Mouse (Mus musculus): ENCODE measurements around the gene Hrh2. TPM values are rescaled to one million over a fixed set of nuclear protein-coding genes. Genes with fewer than 3 reads are reported as not detected.

Hrh2 gene
- polyA plus RNA-seq, 1 experiment from 2014 or later: 0.04 TPM

DNA sequence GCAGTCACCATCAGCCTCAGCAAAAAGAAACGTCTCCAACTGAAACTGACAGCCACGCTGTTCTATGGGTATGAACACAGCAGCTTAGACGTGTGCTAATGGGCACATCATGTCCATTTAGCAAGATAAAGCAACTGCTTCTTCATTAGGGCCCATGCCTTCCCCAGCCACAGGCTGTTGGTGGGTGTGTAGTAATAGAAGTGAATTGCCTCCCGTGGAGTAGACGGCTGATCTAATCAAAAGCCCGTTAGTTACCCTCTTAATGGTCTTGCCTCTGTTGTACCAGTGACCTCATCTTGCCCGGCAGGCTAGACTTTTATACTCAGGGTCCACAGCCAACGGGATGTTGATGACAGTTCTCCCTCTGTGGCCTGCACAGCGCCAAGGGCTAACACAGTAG is 7.1 kb downstream of the Hrh2 start:
- no peak overlapping the region for H3K4me3 ChIP-seq (ENCODE audit: low read depth, low read length)
- WGBS (ENCODE audit: insufficient replicate concordance): 62% methylated on average over 9 of the region's 9 CpGs
- ATAC-seq (replicated peaks; ENCODE audit: insufficient number of reproducible peaks, low FRiP score, low TSS enrichment): no peak
- peaks cover 3% of the 10 kb centered on the region; the same call in 1 of the 2 replicates for H3K27me3 ChIP-seq (ENCODE audit: control insufficient read depth, insufficient read depth, low read length)
- H3K36me3 ChIP-seq (ENCODE audit: control insufficient read depth, insufficient read depth, low read length): no peaks in the 10 kb centered on the region
- H3K27ac ChIP-seq (ENCODE audit: low read depth, low read length): no peak overlapping the region
- no peaks in the 10 kb centered on the region for H3K9me3 ChIP-seq (replicated peaks; ENCODE audit: control insufficient read depth, low read length)
- H3K9ac ChIP-seq (ENCODE audit: low read depth, low read length): no peak overlapping the region
- H3K4me1 ChIP-seq (ENCODE audit: control insufficient read depth, insufficient read depth, low read length): no peaks in the 10 kb centered on the region
- no peak overlapping the region for H3K4me2 ChIP-seq

- ATAC-seq (replicated peaks; ENCODE audit: insufficient number of reproducible peaks, low FRiP score, low TSS enrichment): no peak
- no peaks in the 10 kb centered on the region for H3K36me3 ChIP-seq (ENCODE audit: control insufficient read depth, insufficient read depth, low read length)
- H3K4me1 ChIP-seq (ENCODE audit: control insufficient read depth, insufficient read depth, low read length): no peaks in the 10 kb centered on the region
- no peak overlapping the region for H3K9ac ChIP-seq (ENCODE audit: low read depth, low read length)
- H3K27ac ChIP-seq (ENCODE audit: low read depth, low read length): no peak overlapping the region
- no peak overlapping the region for H3K4me2 ChIP-seq
- WGBS (ENCODE audit: insufficient replicate concordance): 80% methylated on average over 8 of the region's 8 CpGs
- no peak overlapping the region for H3K4me3 ChIP-seq (ENCODE audit: low read depth, low read length)
- peaks cover 3% of the 10 kb centered on the region; the same call in 1 of the 2 replicates for H3K27me3 ChIP-seq (ENCODE audit: control insufficient read depth, insufficient read depth, low read length)
- H3K9me3 ChIP-seq (replicated peaks; ENCODE audit: control insufficient read depth, low read length): no peaks in the 10 kb centered on the region
Observed at GRCm38 (mm10) chr13:54202458-54202857, 10.5 kb downstream of the Hrh2 start.

GRCm38 (mm10) chr13:54203419-54203818 is 11.5 kb downstream of the Hrh2 start:
- H3K9ac ChIP-seq (ENCODE audit: low read depth, low read length): no peak overlapping the region
- H3K4me3 ChIP-seq (ENCODE audit: low read depth, low read length): no peak overlapping the region
- no peak overlapping the region for H3K4me2 ChIP-seq
- H3K27ac ChIP-seq (ENCODE audit: low read depth, low read length): no peak overlapping the region
- 60% methylated on average over 2 of the region's 2 CpGs for WGBS (ENCODE audit: insufficient replicate concordance)
- H3K9me3 ChIP-seq (replicated peaks; ENCODE audit: control insufficient read depth, low read length): no peaks in the 10 kb centered on the region
- H3K27me3 ChIP-seq (ENCODE audit: control insufficient read depth, insufficient read depth, low read length): no peaks in the 10 kb centered on the region
- ATAC-seq (replicated peaks; ENCODE audit: insufficient number of reproducible peaks, low FRiP score, low TSS enrichment): no peak
- H3K4me1 ChIP-seq (ENCODE audit: control insufficient read depth, insufficient read depth, low read length): no peaks in the 10 kb centered on the region
- no peaks in the 10 kb centered on the region for H3K36me3 ChIP-seq (ENCODE audit: control insufficient read depth, insufficient read depth, low read length)

- no peak for ATAC-seq (replicated peaks; ENCODE audit: insufficient number of reproducible peaks, low FRiP score, low TSS enrichment)
- Histone ChIP-seq H3K9ac (ENCODE audit: low read depth, low read length) (no peak overlapping the region), H3K27ac (ENCODE audit: low read depth, low read length) (no peak overlapping the region), H3K27me3 (ENCODE audit: control insufficient read depth, insufficient read depth, low read length) (no peaks in the 10 kb centered on the region), H3K4me3 (ENCODE audit: low read depth, low read length) (no peak overlapping the region), H3K36me3 (ENCODE audit: control insufficient read depth, insufficient read depth, low read length) (no peaks in the 10 kb centered on the region), H3K4me2 (no peak overlapping the region), H3K9me3 (replicated peaks; ENCODE audit: control insufficient read depth, low read length) (no peaks in the 10 kb centered on the region), H3K4me1 (ENCODE audit: control insufficient read depth, insufficient read depth, low read length) (no peaks in the 10 kb centered on the region)
- WGBS (ENCODE audit: insufficient replicate concordance): 72% methylated on average over 7 of the region's 7 CpGs
Observed at GRCm38 (mm10) chr13:54205195-54205594, 13.3 kb downstream of the Hrh2 start.

- no peak overlapping the region for H3K4me2 ChIP-seq
- no peak for ATAC-seq (replicated peaks; ENCODE audit: insufficient number of reproducible peaks, low FRiP score, low TSS enrichment)
- H3K4me3 ChIP-seq (ENCODE audit: low read depth, low read length): no peak overlapping the region
- no peaks in the 10 kb centered on the region for H3K4me1 ChIP-seq (ENCODE audit: control insufficient read depth, insufficient read depth, low read length)
- H3K27ac ChIP-seq (ENCODE audit: low read depth, low read length): no peak overlapping the region
- H3K9me3 ChIP-seq (replicated peaks; ENCODE audit: control insufficient read depth, low read length): no peaks in the 10 kb centered on the region
- WGBS (ENCODE audit: insufficient replicate concordance): 70% methylated on average over 9 of the region's 9 CpGs
- H3K9ac ChIP-seq (ENCODE audit: low read depth, low read length): no peak overlapping the region
- H3K36me3 ChIP-seq (ENCODE audit: control insufficient read depth, insufficient read depth, low read length): no peaks in the 10 kb centered on the region
- H3K27me3 ChIP-seq (ENCODE audit: control insufficient read depth, insufficient read depth, low read length): no peaks in the 10 kb centered on the region
Observed at GRCm38 (mm10) chr13:54206140-54206753, 14.3 kb downstream of the Hrh2 start.

GRCm38 (mm10) chr13:54209476-54210253 is 17.7 kb downstream of the Hrh2 start:
- Histone ChIP-seq H3K27me3 (ENCODE audit: control insufficient read depth, insufficient read depth, low read length) (0 out of 2 replicates have a peak, but pooled peaks cover 2% of the 10 kb centered on the region), H3K9me3 (replicated peaks; ENCODE audit: control insufficient read depth, low read length) (no peaks in the 10 kb centered on the region), H3K4me3 (ENCODE audit: low read depth, low read length) (no peak overlapping the region), H3K4me2 (no peak overlapping the region), H3K27ac (ENCODE audit: low read depth, low read length) (no peak overlapping the region), H3K4me1 (ENCODE audit: control insufficient read depth, insufficient read depth, low read length) (no peaks in the 10 kb centered on the region), H3K36me3 (ENCODE audit: control insufficient read depth, insufficient read depth, low read length) (no peaks in the 10 kb centered on the region), H3K9ac (ENCODE audit: low read depth, low read length) (no peak overlapping the region)
- WGBS (ENCODE audit: insufficient replicate concordance): 54% methylated on average over 8 of the region's 8 CpGs
- ATAC-seq (replicated peaks; ENCODE audit: insufficient number of reproducible peaks, low FRiP score, low TSS enrichment): no peak

- WGBS (ENCODE audit: insufficient replicate concordance): 40% methylated on average over 10 of the region's 10 CpGs
- Histone ChIP-seq H3K4me2 (no peak overlapping the region), H3K4me1 (ENCODE audit: control insufficient read depth, insufficient read depth, low read length) (no peaks in the 10 kb centered on the region), H3K27ac (ENCODE audit: low read depth, low read length) (no peak overlapping the region), H3K9me3 (replicated peaks; ENCODE audit: control insufficient read depth, low read length) (no peaks in the 10 kb centered on the region), H3K36me3 (ENCODE audit: control insufficient read depth, insufficient read depth, low read length) (no peaks in the 10 kb centered on the region), H3K9ac (ENCODE audit: low read depth, low read length) (no peak overlapping the region), H3K27me3 (ENCODE audit: control insufficient read depth, insufficient read depth, low read length) (peaks cover 2% of the 10 kb centered on the region; the same call in 1 of the 2 replicates), H3K4me3 (ENCODE audit: low read depth, low read length) (no peak overlapping the region)
- no peak for ATAC-seq (replicated peaks; ENCODE audit: insufficient number of reproducible peaks, low FRiP score, low TSS enrichment)
Observed at GRCm38 (mm10) chr13:54211528-54212488, 19.9 kb downstream of the Hrh2 start.

DNA sequence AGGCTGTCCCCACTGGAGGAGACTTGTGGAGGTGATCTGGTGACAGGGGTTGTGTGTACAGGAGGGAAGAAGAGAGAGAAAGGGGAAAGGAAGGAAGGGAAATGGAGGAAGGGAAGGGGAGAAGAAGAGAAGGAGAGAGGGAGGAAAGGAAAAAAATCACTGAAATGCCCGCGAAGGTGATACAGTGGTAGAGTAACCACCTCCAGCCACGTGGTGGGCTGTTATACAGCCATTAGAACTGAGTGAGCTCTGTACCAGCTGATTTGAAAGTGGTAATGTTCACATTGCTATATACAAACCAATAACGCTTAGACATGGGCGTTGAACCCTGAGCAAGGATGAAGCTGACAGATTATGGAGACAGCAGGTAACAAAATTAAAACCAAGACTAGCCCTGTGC is 20.6 kb downstream of the Hrh2 start:
- H3K4me3 ChIP-seq (ENCODE audit: low read depth, low read length): no peak overlapping the region
- H3K27ac ChIP-seq (ENCODE audit: low read depth, low read length): no peak overlapping the region
- H3K27me3 ChIP-seq (ENCODE audit: control insufficient read depth, insufficient read depth, low read length): peaks cover 5% of the 10 kb centered on the region; the same call in 1 of the 2 replicates
- H3K4me1 ChIP-seq (ENCODE audit: control insufficient read depth, insufficient read depth, low read length): no peaks in the 10 kb centered on the region
- H3K4me2 ChIP-seq: no peak overlapping the region
- no peak overlapping the region for H3K9ac ChIP-seq (ENCODE audit: low read depth, low read length)
- no peaks in the 10 kb centered on the region for H3K36me3 ChIP-seq (ENCODE audit: control insufficient read depth, insufficient read depth, low read length)
- 66% methylated on average over 5 of the region's 5 CpGs for WGBS (ENCODE audit: insufficient replicate concordance)
- no peaks in the 10 kb centered on the region for H3K9me3 ChIP-seq (replicated peaks; ENCODE audit: control insufficient read depth, low read length)
- ATAC-seq (replicated peaks; ENCODE audit: insufficient number of reproducible peaks, low FRiP score, low TSS enrichment): no peak
